Mouse (Mus musculus) G1E (cell line): Measurements from ENCODE around the gene Ehf. TPM values are rescaled to one million over a fixed set of nuclear protein-coding genes. Genes with fewer than 3 reads are reported as not detected.

Experiments used
- ATAC-seq: 2 replicates; pipeline ENCODE4 v1.8.0; 2016; ENCODE audit warnings: mild to moderate bottlenecking; ENCODE audit not compliant: insufficient number of reproducible peaks, poor library complexity, low FRiP score, severe bottlenecking; ENCODE audit errors: extremely low read depth
- DNase-seq: peaks from one replicate; pipeline ENCODE4 v3.0.0; 2012; ENCODE audit warnings: low spot score
- H3K27me3 ChIP-seq: 2 replicates; pipeline ENCODE4 v1.6.1; 2012; ENCODE audit warnings: mild to moderate bottlenecking, low read length, inconsistent platforms; ENCODE audit not compliant: insufficient read depth
- H3K36me3 ChIP-seq: replicated peaks from 2 replicates; pipeline ENCODE3; 2012; ENCODE audit warnings: mild to moderate bottlenecking, inconsistent platforms
- H3K4me1 ChIP-seq: 2 replicates; pipeline ENCODE4 v1.6.1; 2012; ENCODE audit warnings: low read depth, low read length, inconsistent platforms, mixed read lengths; ENCODE audit not compliant: insufficient read depth
- H3K4me3 ChIP-seq: 2 replicates; pipeline ENCODE4 v1.5.1; 2012; ENCODE audit warnings: low read depth, mild to moderate bottlenecking, inconsistent platforms, low read length, moderate library complexity, mixed read lengths
- H3K9me3 ChIP-seq: replicated peaks from 2 replicates; pipeline ENCODE4 v1.6.1; 2012; ENCODE audit warnings: inconsistent platforms
- CTCF ChIP-seq: IDR thresholded peaks from 2 replicates; pipeline ENCODE4 v1.5.1; 2012; ENCODE audit warnings: low read depth, low read length, inconsistent platforms, mixed read lengths
- GATA1 ChIP-seq: IDR thresholded peaks from 2 replicates; pipeline ENCODE4 v1.6.1; 2012; ENCODE audit warnings: borderline replicate concordance, low read length, inconsistent platforms, mixed read lengths
- GATA2 ChIP-seq: IDR thresholded peaks from 2 replicates; pipeline ENCODE4 v1.6.1; 2012; ENCODE audit warnings: low read depth, low read length, inconsistent platforms, borderline replicate concordance
- POLR2AphosphoS5 ChIP-seq: IDR thresholded peaks from 2 replicates; pipeline ENCODE4 v1.6.1; 2012; ENCODE audit warnings: low read depth, low read length, inconsistent platforms; ENCODE audit not compliant: insufficient replicate concordance
- TAL1 ChIP-seq: conservative IDR thresholded peaks from 2 replicates; pipeline ENCODE4 v1.6.1; 2012; ENCODE audit warnings: low read depth, low read length, inconsistent platforms, mixed read lengths
- polyA plus RNA-seq: library from polyadenylated mRNA; stranded (reverse); fragments of >175 nt; gene quantifications from 2 replicates; pipeline ENCODE4 v1.2.3, GENCODE M21; 2012
- total RNA-seq, 2 experiments: library from RNA; stranded (forward) in 1 of 2; stranded (reverse) in 1 of 2; fragments of 200-1000 nt in 1 of 2; fragments of >200 nt in 1 of 2; fragmentation: Nextera tagmentation in 1 of 2; gene quantifications; 2 replicates each; pipeline ENCODE4 v1.2.3; 2014 to 2017

Ehf gene
- total and polyA plus RNA-seq, 3 experiments = 0.15 to 21.1 (median 0.98) TPM

GRCm38 (mm10) chr2:103325301-103326048 lies 22.4 kb upstream of the Ehf start:
- H3K9me3 ChIP-seq = no peaks in the 10 kb centered on the region
- H3K36me3 ChIP-seq = no peaks in the 10 kb centered on the region
- TF ChIP-seq POLR2AphosphoS5 (no peak), TAL1 (no peak), GATA1 (no peak), GATA2 (no peak), CTCF (no peak)
- H3K27me3 ChIP-seq = peaks cover 8% of the 10 kb centered on the region; the same call in 1 of the 2 replicates
- H3K4me1 ChIP-seq = peaks cover 99% of the 10 kb centered on the region
- H3K4me3 ChIP-seq = no peak overlapping the region; the same call in 1 of the 2 replicates
- DNase-seq (no peak), ATAC-seq (no peak)

- TF ChIP-seq TAL1 (peak; percentile 77), CTCF (no peak)
- H3K4me1 ChIP-seq = peaks cover 95% of the 10 kb centered on the region
- H3K36me3 ChIP-seq = no peaks in the 10 kb centered on the region
- peaks cover 8% of the 10 kb centered on the region; the same call in 1 of the 2 replicates for H3K27me3 ChIP-seq
- H3K9me3 ChIP-seq = no peaks in the 10 kb centered on the region
- DNase-seq = peak; percentile 58
- ATAC-seq = peak; percentile 62
- peak overlapping the region; percentile 37; the same call in 1 of the 2 replicates for H3K4me3 ChIP-seq
These were observed 21.2 kb upstream of the Ehf start for GRCm38 (mm10) chr2:103324320-103324719.

GRCm38 (mm10) chr2:103322171-103322570 lies 19.1 kb upstream of the Ehf start:
- no peaks in the 10 kb centered on the region for H3K9me3 ChIP-seq
- ATAC-seq (no peak), DNase-seq (no peak)
- peaks cover 9% of the 10 kb centered on the region; the same call in 1 of the 2 replicates for H3K27me3 ChIP-seq
- H3K4me3 ChIP-seq = no peak overlapping the region; the same call in 1 of the 2 replicates
- H3K4me1 ChIP-seq = peaks cover 78% of the 10 kb centered on the region
- no peaks in the 10 kb centered on the region for H3K36me3 ChIP-seq
- TF ChIP-seq POLR2AphosphoS5 = no peak
- no peak for TF ChIP-seq GATA1
- TF ChIP-seq CTCF = no peak

GRCm38 (mm10) chr2:103321638-103322037 lies 18.6 kb upstream of the Ehf start:
- H3K9me3 ChIP-seq = no peaks in the 10 kb centered on the region
- DNase-seq (no peak), ATAC-seq (peak; percentile 47)
- no peaks in the 10 kb centered on the region for H3K36me3 ChIP-seq
- no peak overlapping the region for H3K4me3 ChIP-seq
- peaks cover 73% of the 10 kb centered on the region for H3K4me1 ChIP-seq
- peaks cover 9% of the 10 kb centered on the region; the same call in 1 of the 2 replicates for H3K27me3 ChIP-seq
- TF ChIP-seq TAL1 = peak; percentile 65
- no peak for TF ChIP-seq GATA2

- no peak for TF ChIP-seq CTCF
- TF ChIP-seq TAL1 = no peak
- TF ChIP-seq GATA2 = no peak
- no peak for TF ChIP-seq GATA1
- no peak for TF ChIP-seq POLR2AphosphoS5
- H3K4me3 ChIP-seq = no peak overlapping the region
- no peak for DNase-seq
These were observed 10.9 kb upstream of the Ehf start for GRCm38 (mm10) chr2:103314002-103314401.

GRCm38 (mm10) chr2:103312640-103313039 lies 9.6 kb upstream of the Ehf start:
- no peak for DNase-seq
- peaks cover 39% of the 10 kb centered on the region; the same call in 1 of the 2 replicates for H3K27me3 ChIP-seq
- no peak for ATAC-seq
- TF ChIP-seq TAL1 (no peak), POLR2AphosphoS5 (no peak), GATA2 (no peak), GATA1 (no peak), CTCF (no peak)
- H3K36me3 ChIP-seq = no peaks in the 10 kb centered on the region
- no peak overlapping the region for H3K4me3 ChIP-seq
- H3K9me3 ChIP-seq = no peaks in the 10 kb centered on the region
- peaks cover 26% of the 10 kb centered on the region; the same call in 1 of the 2 replicates for H3K4me1 ChIP-seq

More at GRCm38 (mm10) chr2:103314002-103314401, 10.9 kb upstream of the Ehf start:
- peaks cover 38% of the 10 kb centered on the region; the same call in 1 of the 2 replicates for H3K27me3 ChIP-seq
- no peaks in the 10 kb centered on the region for H3K36me3 ChIP-seq
- ATAC-seq = no peak
- no peaks in the 10 kb centered on the region for H3K9me3 ChIP-seq
- peaks cover 21% of the 10 kb centered on the region; the same call in 1 of the 2 replicates for H3K4me1 ChIP-seq

GRCm38 (mm10) chr2:103310663-103311062 lies 7.6 kb upstream of the Ehf start:
- H3K4me3 ChIP-seq = no peak overlapping the region
- no peaks in the 10 kb centered on the region for H3K9me3 ChIP-seq
- H3K27me3 ChIP-seq = peaks cover 39% of the 10 kb centered on the region; the same call in 1 of the 2 replicates
- ATAC-seq = no peak
- H3K36me3 ChIP-seq = no peaks in the 10 kb centered on the region
- peaks cover 33% of the 10 kb centered on the region for H3K4me1 ChIP-seq
- DNase-seq = no peak
- TF ChIP-seq GATA1 = no peak
- TF ChIP-seq GATA2 = no peak
- no peak for TF ChIP-seq POLR2AphosphoS5
- TF ChIP-seq TAL1 = no peak
- TF ChIP-seq CTCF = no peak
